In the genomic region with DNA sequence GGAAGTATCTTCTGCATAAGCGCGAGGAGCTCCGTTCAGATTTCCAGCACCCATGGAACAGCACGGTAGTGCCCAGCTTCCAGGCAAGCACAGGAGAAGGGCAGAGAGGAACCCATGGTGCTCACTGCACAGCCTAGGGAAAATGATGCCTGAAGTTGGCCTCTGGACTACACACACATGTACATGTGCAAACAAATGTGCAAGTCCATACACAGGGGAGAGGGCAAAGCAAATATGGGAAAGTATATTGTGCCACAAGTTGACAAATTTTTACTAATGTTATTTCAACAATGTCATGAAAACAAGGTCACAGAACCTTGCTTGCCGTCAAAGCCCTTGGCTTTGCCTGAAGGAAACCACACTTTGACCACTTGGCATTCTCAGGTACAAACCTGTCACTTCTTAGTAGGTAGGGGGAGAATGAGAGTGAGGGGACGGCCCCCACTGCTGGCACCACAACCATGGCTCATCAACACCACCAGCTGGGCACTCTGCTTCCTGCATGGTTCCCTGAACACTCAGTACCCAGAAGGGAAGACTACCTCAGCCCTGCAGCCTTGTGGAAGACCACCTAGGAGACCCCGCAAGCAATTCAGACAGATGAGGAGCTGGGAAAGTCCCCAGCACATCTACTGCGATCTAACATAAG, we compare ENCODE assay signal across 15 mouse cellular contexts.
DNase-seq lines count a peak whose midpoint lies in the region; ATAC-seq lines count a peak whose summit lies in the region.
"Had no signal": no experiment of that assay in that cellular context is flagged by ENCODE, and none has a peak within 500 bp of the region (broad histone marks: within the 10 kb centered on the region; RNA-seq: fewer than 3 reads in every experiment).

No protein-coding gene starts in this region.

- no peak overlapping the region for H3K9ac ChIP-seq in midbrain, embryonic 15.5 days
- H3K9ac ChIP-seq: heart, embryonic 13.5 days; midbrain, embryonic 13.5 days had no signal

- 94% methylated on average over 8 of the region's 8 CpGs for WGBS in midbrain, embryonic 15.5 days

- no peak overlapping the region for H3K27ac ChIP-seq in midbrain, embryonic 15.5 days
- H3K27ac ChIP-seq: heart, embryonic 13.5 days; hindbrain, embryonic 10.5 days; midbrain, embryonic 13.5 days had no signal

- no peak overlapping the region for H3K4me2 ChIP-seq in midbrain, embryonic 15.5 days
- H3K4me2 ChIP-seq: heart, embryonic 13.5 days; midbrain, embryonic 13.5 days had no signal

- H3K36me3 ChIP-seq in splenic B cell, adult 2 months (ENCODE audit: control insufficient read depth, insufficient read depth, low read length, poor library complexity, severe bottlenecking), result no peaks in the 10 kb centered on the region
- H3K36me3 ChIP-seq in midbrain, embryonic 15.5 days (replicated peaks), result no peaks in the 10 kb centered on the region
- H3K36me3 ChIP-seq: heart, embryonic 13.5 days; hindbrain, embryonic 10.5 days; midbrain, embryonic 13.5 days had no signal

- no peak overlapping the region for H3K4me3 ChIP-seq in midbrain, embryonic 15.5 days
- H3K4me3 ChIP-seq: heart, embryonic 13.5 days; hindbrain, embryonic 10.5 days; midbrain, embryonic 13.5 days had no signal

- no peaks in the 10 kb centered on the region for H3K4me1 ChIP-seq in midbrain, embryonic 15.5 days
- H3K4me1 ChIP-seq: hindbrain, embryonic 10.5 days; midbrain, embryonic 13.5 days had no signal

- 0 out of 2 replicates have a peak, but pooled peaks have one; percentile 20 for ATAC-seq in granulocyte monocyte progenitor cell, adult 5-6 weeks (replicated peaks; ENCODE audit: poor library complexity, severe bottlenecking)
- ATAC-seq in midbrain, embryonic 15.5 days (replicated peaks), result no peak
- ATAC-seq: midbrain, embryonic 13.5 days had no signal

- DNase-seq in cerebellum, postnatal 10 days, result peak; percentile 18 to 21
- DNase-seq in cerebellum, adult 11 months, result no peak
- peak; percentile 46 for DNase-seq in A20 (ENCODE audit: low read depth, low spot score)
- peak; percentile 39 for DNase-seq in splenic B cell, adult 2 months (ENCODE audit: low read depth, low spot score)
- no peak for DNase-seq in right cerebral cortex, postnatal 4 days
- no peak for DNase-seq in kidney, postnatal 14 days
- DNase-seq: adrenal gland, postnatal 10 days; gastrocnemius, postnatal 36 days; layer of hippocampus, adult 9-11 months; lung, postnatal 36 days had no signal

- H3K27me3 ChIP-seq in splenic B cell, adult 2 months (ENCODE audit: control insufficient read depth, insufficient read depth, low read length, poor library complexity, severe bottlenecking), result no peaks in the 10 kb centered on the region
- H3K27me3 ChIP-seq in midbrain, embryonic 15.5 days (replicated peaks), result no peaks in the 10 kb centered on the region
- H3K27me3 ChIP-seq: heart, embryonic 13.5 days; midbrain, embryonic 13.5 days had no signal

- no peaks in the 10 kb centered on the region for H3K9me3 ChIP-seq in midbrain, embryonic 15.5 days
- H3K9me3 ChIP-seq: heart, embryonic 13.5 days; hindbrain, embryonic 10.5 days; midbrain, embryonic 13.5 days had no signal

Comparison
In these comparisons a context has a peak if more than half of its experiments do, and no peak if none do; other contexts are left out.
1. DNase-seq: peak in cerebellum, postnatal 10 days (2 of 2), A20 (single experiment) and splenic B cell, adult 2 months (single experiment); none in cerebellum, adult 11 months (single experiment), right cerebral cortex, postnatal 4 days (single experiment) and kidney, postnatal 14 days (single experiment).